Mouse (Mus musculus): ENCODE measurements around the gene Olfr444. TPM values are rescaled to one million over a fixed set of nuclear protein-coding genes. Genes with fewer than 3 reads are reported as not detected.

The Olfr444 gene
- not detected in 2 replicates for total RNA-seq (2021)
- long read RNA-seq, experiment 1 = 0 reads
- long read RNA-seq, experiment 2 = 0 reads

GRCm38 (mm10) chr6:42948767-42949166, at the start of gene Olfr444:
Gene Olfr444 (plus strand): TSS chr6:42949067.
- no peak for DNase-seq

DNA sequence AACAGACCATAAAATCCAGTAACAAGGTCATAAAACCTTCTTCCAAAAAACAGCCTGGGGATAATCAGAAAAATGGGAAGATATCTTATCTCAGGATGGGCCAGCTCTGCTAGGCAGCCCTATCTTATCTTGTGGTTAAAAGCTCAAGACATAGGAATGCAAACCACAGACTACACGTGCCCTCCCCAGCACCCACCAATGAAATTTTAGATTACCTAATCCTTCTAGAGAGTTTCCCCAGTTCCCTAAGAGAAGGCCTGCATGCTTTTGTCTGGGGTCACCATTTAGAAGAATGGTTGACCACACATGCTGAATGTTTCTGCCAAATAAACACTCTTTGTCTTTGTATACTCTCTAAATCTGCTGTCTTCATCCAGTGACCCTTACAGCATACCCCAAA, 48.5 kb upstream of the Olfr444 start:
- DNase-seq = no peak

DNA sequence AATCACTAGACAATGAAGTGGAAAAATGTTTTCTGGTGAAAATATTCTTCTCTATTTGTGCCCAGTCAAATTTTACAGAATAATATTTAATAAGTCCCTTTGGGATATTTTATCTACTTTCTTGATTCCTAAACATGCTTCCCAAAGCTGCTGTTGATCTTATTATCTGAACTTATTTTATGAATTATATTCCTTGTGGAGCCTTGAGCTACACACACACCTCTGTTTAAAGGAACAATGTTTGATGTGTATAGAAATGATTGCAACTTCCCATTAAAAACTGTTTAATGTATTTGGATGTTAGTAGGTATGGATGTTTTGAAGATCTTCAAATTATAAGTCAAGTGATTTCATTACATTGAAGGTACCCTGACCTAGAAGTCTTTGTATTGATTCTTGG, 40.3 kb upstream of the Olfr444 start, which contains the start of gene Olfr447:
TSS of gene Olfr447 (plus strand) at position 301 of the 400 bp plus-strand sequence.
- no peak for DNase-seq

DNA sequence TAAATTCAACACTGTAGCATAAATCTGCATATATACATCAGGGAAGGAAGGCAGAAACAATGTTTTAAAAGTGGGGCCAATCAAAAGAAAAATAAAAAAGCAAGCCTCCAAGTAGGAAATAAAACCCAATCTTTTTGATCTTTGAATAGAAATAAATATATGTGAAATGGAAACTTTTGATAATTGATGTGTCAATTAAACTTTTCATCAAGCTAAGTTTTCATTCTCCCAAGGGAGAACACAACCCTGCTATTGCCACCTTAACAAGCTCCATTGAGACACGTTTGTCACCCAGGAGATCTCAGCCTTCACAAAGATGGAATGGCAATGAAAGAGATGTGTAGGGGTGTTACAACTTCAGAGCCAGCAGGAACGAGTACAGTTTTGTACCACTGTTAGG, 27.8 kb upstream of the Olfr444 start, which contains the start of gene Olfr446:
TSS of gene Olfr446 (plus strand) at position 301 of the 400 bp plus-strand sequence.
- DNase-seq = no peak

DNA sequence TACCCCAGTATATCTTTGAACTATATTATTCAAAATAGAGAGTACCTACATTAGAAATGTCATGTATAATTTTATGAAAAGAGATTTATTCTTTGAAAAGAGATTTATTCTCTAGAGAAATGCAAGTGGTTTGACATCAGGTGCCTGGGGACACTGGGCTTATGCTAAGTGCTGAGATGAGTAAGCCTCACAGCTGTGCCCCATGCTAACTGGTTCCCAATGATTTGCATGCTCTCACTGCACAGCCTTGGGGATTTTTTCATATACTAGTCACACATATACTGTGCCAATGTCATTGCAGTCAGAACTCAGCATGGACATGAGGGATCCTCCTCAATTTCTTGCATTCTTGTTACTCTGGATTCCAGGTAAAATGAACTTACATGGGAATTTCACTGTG, 31.5 kb downstream of the Olfr444 start:
- no peak for DNase-seq

Other genes with a start within 250 kb of the Olfr444 start
- gene Tcaf1, start 239.0 kb upstream of the Olfr444 start, total RNA-seq (2021) = 57.6 and 59.4 TPM in 2 replicates
- not detected in 2 replicates for gene Olfr453, start 209.7 kb upstream of the Olfr444 start, total RNA-seq (2021)
- not detected in 2 replicates for gene Olfr38, start 192.7 kb upstream of the Olfr444 start, total RNA-seq (2021)
- not detected in 2 replicates for gene Olfr452, start 164.0 kb upstream of the Olfr444 start, total RNA-seq (2021)
- gene Olfr450, start 137.1 kb upstream of the Olfr444 start, total RNA-seq (2021) = not detected in 2 replicates
- gene Olfr449, start 114.7 kb upstream of the Olfr444 start, total RNA-seq (2021) = not detected in 2 replicates
- gene Olfr448, start 58.6 kb upstream of the Olfr444 start, total RNA-seq (2021) = not detected in 2 replicates
- not detected in 2 replicates for gene Olfr447, start 40.2 kb upstream of the Olfr444 start, total RNA-seq (2021)
- gene Olfr446, start 27.7 kb upstream of the Olfr444 start, total RNA-seq (2021) = not detected in 2 replicates
- gene Olfr441, start 157.3 kb downstream of the Olfr444 start, total RNA-seq (2021) = not detected in 2 replicates
- not detected in 2 replicates for gene Olfr237-ps1, start 197.5 kb downstream of the Olfr444 start, total RNA-seq (2021)
- gene Olfr437, start 214.2 kb downstream of the Olfr444 start, total RNA-seq (2021) = not detected in 2 replicates
- not detected in 2 replicates for gene Olfr13, start 223.1 kb downstream of the Olfr444 start, total RNA-seq (2021)
- gene Olfr435, start 248.1 kb downstream of the Olfr444 start, total RNA-seq (2021) = not detected in 2 replicates

Measured in adrenal gland, postnatal 14 days (tissue).